Mouse (Mus musculus): ENCODE measurements around the gene Elmsan1.

Elmsan1 gene

DNA sequence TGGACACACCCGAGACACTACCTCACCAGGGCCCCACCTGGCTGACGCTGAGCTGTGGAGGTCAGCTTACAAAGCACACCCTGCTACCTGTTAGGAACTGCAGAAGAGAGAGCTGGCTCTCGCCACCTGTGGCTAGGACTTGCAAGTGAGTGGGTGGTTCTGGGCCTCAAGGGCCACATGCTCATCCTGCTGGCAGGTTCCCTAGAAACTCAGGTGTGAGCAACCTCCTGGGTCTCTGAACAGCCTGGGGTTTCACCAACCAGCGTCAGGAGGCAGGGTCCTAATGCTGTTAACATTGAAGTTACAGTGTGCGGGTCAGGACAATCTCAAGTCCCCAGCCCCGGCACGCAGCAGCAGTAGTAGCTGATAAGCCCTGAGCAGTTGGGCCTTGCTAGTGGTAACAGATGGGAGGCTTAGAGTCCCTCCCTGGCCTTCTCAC is 14.9 kb downstream of the Elmsan1 start:
- CTCF ChIA-PET: interaction anchor here in 3 of 4 experiments (0.6 to 1.9 kb wide), 8 partner anchors 10 to 386 kb away, joined by 3 to 5 read pairs (median 3); partner anchors contain the start of gene Elmsan1 (in 1 of the 3)
- POLR2A ChIA-PET: interaction anchor here (0.5 to 10.3 kb wide), 52 partner anchors 8 to 764 kb away, joined by 3 to 138 read pairs (median 6); partner anchors contain the start of genes Elmsan1 (in 2 of the 4), Aldh6a1 (in 1 of the 4), Dnal1 (in 1 of the 4) and Isca2 (in 1 of the 4)

DNA sequence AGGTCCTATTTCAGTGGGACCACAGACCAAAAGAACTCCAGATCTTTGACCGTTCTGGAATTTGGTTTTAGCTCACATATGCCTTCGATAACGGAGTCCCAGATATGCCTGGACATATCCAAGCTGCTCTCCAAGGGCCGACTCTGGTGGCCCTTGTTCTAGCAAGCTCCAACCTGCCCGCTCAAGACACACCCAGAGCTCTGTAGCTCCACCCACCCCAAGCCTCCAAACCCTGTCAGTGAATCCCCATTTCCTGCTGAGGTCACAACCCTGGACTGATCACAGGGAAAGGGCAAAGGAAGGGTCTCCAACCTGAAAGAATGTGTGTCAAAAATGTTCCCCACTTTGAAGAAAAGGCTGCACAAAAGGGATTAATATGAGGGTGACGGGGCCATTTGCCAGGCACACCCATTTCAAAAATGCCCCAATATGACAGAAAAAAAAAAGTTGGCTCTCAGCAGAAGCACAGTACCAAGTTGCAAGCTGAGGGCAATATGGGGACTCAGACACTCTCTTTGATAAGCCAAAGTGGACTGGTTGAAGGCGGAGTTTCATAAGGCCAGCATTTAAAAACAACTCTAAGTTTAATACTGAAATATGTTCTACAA is 15.4 kb downstream of the Elmsan1 start:
- ChIA-PET CTCF (interaction anchor here in 3 of 4 experiments (0.6 to 1.9 kb wide), 10 partner anchors 10 to 873 kb away, joined by 3 to 5 read pairs (median 3); partner anchors contain the start of gene Elmsan1 (in 2 of the 3)), POLR2A (interaction anchor here (0.5 to 10.3 kb wide), 63 partner anchors 7 to 765 kb away, joined by 3 to 138 read pairs (median 5); partner anchors contain the start of genes Elmsan1 (in 2 of the 4), Aldh6a1 (in 1 of the 4), Dnal1 (in 1 of the 4) and Isca2 (in 1 of the 4))

DNA sequence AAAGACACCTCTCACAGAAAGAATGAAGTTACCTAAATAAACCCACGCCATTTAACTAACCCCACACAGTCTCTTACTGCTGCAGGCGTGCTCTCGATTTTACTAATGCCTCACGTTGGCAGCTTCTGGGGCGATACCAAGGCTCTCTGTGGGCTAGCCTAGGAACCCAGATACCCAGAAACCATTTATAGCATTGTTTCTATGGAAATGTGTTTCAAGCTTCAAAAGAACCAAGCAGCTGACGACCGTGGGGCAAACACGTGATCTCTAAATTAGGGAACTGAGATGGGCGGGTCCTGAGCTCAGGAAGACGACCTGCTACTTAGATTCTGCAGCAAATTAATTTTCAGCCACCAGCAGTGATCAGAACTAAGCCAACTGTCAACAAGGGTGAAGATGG is 16.1 kb downstream of the Elmsan1 start:
- POLR2A ChIA-PET: interaction anchor here (0.6 to 10.3 kb wide), 55 partner anchors 8 to 411 kb away, joined by 3 to 138 read pairs (median 6); partner anchors contain the start of genes Elmsan1 (in 2 of the 4), Aldh6a1 (in 1 of the 4), Dnal1 (in 1 of the 4) and Lin52 (in 1 of the 4)
- CTCF ChIA-PET: interaction anchor here in 2 of 4 experiments (0.6 to 1.9 kb wide), 5 partner anchors 9 to 50 kb away, joined by 3 to 5 read pairs (median 3); partner anchors contain the start of gene Elmsan1 (in 1 of the 2)

DNA sequence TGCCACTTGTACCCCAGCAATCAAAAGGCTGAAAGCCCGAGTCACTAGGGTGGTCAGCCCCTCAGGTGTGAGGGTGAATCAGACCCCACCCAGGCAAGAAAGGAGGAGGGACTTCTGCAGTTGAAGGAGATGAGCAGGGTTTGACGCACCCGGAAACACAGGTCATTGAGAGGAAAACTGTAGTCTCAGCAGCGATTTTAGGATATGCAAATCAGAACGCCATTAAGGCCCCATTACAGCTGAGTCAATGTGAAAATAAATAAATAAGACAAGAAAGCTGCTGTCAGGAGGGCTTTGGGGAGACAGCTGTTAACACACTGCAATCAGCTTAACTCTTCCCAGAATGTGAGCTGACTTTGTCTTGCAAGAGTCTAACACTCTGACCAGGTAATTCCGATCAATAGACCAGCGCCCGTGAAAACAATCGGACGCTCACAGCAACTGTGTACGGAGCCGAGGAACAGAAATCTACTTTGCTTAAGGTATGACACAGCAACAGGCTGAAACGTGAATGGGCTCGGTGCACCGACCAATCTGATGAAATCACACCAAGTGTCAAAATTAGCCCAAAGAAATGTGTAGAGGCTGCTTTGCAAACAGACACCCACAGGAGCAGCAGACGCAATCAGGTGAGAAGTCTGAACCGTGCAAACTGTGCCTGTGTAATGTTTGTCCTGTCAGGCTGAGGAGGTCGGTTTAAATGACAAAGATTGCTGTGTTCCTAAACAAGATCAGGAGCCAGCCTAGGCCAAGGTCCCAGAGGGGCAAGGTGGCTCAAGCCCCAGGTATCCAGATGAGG is 16.8 kb downstream of the Elmsan1 start:
- ChIA-PET POLR2A (interaction anchor here (0.5 to 10.3 kb wide), 42 partner anchors 7 to 440 kb away, joined by 3 to 138 read pairs (median 6); partner anchors contain the start of genes Elmsan1 (in 2 of the 4), Dnal1 (in 1 of the 4) and Pnma1 (in 1 of the 4)), CTCF (interaction anchor here in 1 of 4 experiments (1.0 to 1.9 kb wide), 3 partner anchors 8 to 49 kb away, joined by 3 to 5 read pairs (median 3); partner anchors contain the start of gene Elmsan1)

DNA sequence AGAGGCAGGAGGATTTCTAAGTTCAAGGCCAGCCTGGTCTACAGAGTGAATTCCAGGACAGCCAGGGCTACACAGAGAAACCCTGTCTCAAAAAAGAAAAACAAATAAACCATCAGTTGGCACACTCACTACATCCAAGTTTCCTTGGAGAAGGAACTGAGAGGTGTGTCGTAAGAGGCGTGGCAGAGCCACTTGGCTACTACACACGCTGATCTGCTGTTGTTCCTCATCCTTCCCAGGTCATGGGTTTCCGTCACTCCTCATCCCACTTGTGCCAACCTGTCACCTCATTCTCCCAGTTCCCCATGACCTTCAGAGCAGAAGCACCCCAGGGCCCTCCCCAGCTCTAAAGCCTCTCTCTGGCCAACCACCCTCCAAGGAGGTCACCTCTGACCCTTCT is 17.5 kb downstream of the Elmsan1 start:
- ChIA-PET POLR2A (interaction anchor here (0.6 to 10.3 kb wide), 17 partner anchors 8 to 45 kb away, joined by 3 to 138 read pairs (median 21); partner anchors contain the start of gene Elmsan1 (in 1 of the 4)), CTCF (no interaction called here)

DNA sequence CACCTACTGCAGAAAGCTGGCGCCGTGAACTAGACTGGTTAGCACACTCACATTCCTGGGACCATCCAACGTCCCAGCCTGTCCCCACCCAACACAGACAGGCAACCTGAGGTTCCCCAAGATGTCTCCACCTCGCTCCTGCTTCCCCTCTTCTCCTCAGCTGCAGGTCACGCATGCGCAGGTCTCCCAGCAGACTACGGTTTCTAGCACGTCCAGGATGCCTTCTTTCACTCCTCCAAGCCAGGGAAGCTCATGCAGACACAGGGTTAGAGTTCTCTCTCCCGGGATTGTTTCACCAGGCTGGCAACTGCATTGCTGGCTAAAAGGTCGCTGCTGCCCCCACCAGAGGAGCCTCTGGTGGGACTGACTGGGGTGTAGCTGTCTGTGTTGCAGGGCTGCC is 19.8 kb downstream of the Elmsan1 start:
- ChIA-PET CTCF (interaction anchor here in 1 of 4 experiments (1.1 to 1.2 kb wide), 2 partner anchors 33 to 37 kb away, joined by 3 to 4 read pairs; no protein-coding TSS in a partner anchor), POLR2A (interaction anchor here in 3 of 4 experiments (0.6 to 10.3 kb wide), 19 partner anchors 8 to 47 kb away, joined by 3 to 117 read pairs (median 5); partner anchors contain the start of gene Elmsan1 (in 1 of the 3))

DNA sequence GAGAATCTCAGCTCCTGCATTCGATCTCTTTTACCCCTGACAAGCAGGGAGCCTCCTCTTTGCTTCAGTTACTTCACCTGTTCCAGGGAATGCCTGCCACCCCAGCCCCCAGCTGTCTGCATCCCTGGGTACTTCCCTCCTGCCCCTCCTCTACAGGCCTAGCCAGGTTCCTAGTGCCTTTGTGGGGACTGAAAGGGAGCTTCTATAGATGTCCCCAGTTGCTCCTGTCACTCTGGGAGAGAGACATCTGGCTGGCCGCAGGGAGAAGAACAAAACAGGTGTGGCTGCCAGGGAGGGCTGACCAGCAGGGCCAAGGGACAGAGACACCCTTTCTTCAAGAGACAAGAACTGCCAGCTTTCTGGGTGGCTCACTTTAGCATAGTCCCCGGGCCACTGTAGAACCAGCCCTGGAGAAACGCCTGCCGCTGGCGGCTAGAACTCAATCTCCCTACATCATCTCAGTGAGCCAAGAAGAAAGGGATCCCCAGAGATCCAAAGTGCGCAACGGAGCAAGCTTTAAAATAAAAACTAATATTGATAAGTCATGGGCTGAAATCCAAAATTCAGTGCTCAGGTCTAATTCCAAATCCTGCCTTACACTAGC is 20.5 kb downstream of the Elmsan1 start:
- ChIA-PET CTCF (no interaction called here), POLR2A (interaction anchor here in 3 of 4 experiments (0.6 to 10.3 kb wide), 17 partner anchors 7 to 68 kb away, joined by 3 to 117 read pairs (median 5); no protein-coding TSS in a partner anchor)

DNA sequence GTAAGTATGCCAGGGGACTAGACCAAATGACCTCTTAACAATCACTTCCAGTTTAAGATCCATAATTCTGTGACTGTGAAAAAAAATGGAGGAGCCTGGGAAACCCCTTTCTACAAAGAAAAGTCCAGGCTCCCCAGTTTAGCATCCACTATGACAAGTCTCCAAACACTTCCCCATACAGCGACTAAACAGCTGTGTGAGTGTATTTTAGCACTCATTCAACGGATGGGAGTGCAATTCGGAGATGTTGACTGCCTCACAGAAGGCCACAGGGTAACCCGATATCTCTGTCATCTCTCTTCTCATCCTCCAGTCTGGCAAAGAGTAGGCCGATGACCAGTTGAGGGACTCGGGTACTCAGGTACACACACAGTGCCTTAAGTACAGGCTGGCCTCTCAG is 23.5 kb downstream of the Elmsan1 start:
- ChIA-PET CTCF (no interaction called here), POLR2A (interaction anchor here in 3 of 4 experiments (0.6 to 12.1 kb wide), 10 partner anchors 7 to 39 kb away, joined by 4 to 200 read pairs (median 79); no protein-coding TSS in a partner anchor)

DNA sequence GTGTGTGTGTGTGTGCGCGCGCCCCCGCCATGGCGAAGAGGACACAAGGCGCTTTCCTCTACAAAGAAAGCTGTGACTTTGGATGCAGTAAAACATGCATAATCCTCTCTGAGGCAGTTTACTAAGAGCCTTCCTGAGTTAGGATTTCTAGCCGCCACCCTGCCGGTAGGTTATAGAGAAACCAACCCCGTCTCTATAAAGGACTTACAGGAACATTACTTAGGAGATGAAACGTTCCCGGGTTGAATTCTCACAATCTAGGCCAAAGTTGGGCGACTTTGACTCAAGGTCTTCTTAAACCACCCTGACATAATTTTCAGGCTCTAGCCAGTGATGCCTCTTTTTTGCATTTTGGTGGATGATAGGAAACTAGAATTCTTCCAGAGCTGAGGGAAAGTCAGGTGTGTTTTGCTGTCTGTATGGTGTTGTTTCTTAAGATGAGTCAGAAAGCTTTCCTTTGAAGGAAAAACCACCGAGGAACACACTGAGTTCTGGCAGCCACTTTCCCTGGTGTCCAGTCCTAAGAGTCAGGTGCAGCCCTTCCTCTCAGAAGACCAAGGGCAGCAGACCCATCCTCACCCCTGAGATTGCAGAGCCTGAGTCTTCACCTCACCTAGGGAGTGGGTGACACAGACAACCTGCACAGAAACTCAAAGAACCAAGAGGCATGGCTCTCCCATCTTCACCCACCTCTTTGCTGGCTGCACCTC is 24.1 kb downstream of the Elmsan1 start:
- ChIA-PET POLR2A (interaction anchor here (0.6 to 12.1 kb wide), 40 partner anchors 8 to 833 kb away, joined by 3 to 200 read pairs (median 6); partner anchors contain the start of genes Elmsan1 (in 3 of the 4), Pnma1 (in 2 of the 4), Isca2 (in 1 of the 4) and Lin52 (in 1 of the 4)), CTCF (interaction anchor here in 3 of 4 experiments (0.6 to 1.1 kb wide), 9 partner anchors 8 to 401 kb away, joined by 3 to 5 read pairs (median 4); partner anchors contain the start of gene Pnma1 (in 1 of the 3))

DNA sequence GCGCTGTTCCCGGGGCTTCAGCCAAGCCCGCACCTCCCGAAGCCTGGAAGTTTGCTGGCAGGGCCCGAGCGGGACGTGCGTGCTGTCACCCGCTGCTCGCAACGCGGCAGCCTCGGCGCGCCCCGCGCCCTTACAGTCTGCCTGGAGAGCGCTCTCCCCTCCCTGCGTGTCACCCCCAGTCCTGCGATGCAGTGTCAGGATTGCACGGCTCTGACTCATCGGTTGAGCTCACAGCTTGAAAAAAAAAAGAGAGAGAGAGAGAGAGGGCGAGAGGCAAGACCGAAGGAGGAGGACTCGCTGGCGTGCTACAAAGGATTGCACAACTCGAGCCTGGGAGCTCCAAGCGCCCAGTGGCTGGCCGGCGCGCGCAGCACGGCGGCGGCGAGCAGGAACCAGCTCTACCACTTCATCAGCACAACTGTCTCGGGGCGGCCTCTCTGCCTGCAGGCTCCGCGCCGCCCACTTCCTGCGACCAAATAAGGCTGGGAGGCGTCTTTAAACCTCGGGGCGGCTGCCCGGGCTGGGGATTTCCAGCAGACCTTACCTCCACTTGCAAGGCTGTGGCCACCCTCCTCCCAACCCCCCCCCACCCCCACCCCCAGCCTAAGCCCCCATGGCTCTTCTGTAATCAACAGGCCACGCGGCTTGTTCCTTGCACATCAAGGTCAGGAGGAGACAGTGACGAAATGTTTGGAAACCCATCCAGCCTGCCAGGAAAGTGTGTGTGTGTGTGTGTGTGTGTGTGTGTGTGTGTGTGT is 24.9 kb downstream of the Elmsan1 start:
- ChIA-PET CTCF (interaction anchor here (0.6 to 1.1 kb wide), 13 partner anchors 9 to 499 kb away, joined by 3 to 8 read pairs (median 3); partner anchors contain the start of gene Pnma1 (in 1 of the 4)), POLR2A (interaction anchor here (0.6 to 12.1 kb wide), 50 partner anchors 8 to 833 kb away, joined by 3 to 200 read pairs (median 4); partner anchors contain the start of genes Elmsan1 (in 3 of the 4), Pnma1 (in 2 of the 4), Riox1 (in 2 of the 4) and Isca2 (in 1 of the 4))

DNA sequence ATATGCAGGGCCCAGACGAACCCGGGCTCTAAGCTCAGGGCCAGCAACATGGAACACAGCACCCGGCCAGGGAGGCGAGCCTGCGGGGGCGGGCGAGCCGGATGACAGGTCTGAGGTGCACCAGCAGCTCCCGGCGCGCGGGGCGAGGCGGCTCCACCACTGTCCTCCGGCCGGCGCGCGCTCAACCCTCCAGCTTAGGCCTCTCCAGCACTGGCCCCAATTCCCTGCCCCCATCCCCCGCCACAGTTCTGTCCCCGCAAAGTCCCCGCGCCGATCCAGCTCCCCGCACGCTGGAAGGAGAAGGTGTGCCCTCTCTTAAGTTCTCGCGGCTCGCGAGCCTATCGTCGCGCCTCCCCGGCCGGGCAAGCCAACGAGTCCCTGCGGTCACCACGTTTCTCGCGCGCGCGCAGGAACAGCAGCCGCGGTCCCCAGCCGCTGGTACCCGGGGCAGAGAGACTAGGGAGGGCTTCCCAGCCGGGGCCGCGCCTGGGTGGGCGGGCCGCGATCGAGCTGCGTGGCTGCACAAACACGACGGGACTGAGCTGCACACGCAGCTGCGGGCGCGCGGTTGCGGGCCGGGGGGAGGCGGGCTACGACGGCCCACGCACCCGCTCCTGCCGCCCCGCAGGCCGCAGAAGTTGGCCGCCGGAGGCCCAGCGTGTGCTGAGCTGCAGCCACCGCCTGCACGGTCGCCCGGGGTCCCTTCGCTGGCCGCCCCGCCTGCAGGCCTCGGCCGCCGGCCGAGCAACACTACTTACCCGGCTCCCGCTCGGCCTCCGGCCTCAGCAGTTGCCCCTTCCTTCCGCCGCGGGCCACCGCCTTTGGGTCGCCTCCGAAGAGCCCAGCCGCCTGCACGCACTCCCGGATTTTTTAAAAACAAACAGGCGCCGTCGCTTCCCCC is 25.7 kb downstream of the Elmsan1 start:
- ChIA-PET CTCF (interaction anchor here (0.6 to 1.1 kb wide), 7 partner anchors 10 to 466 kb away, joined by 3 to 8 read pairs (median 4); no protein-coding TSS in a partner anchor), POLR2A (interaction anchor here (0.6 to 12.1 kb wide), 54 partner anchors 9 to 580 kb away, joined by 3 to 200 read pairs (median 4); partner anchors contain the start of genes Elmsan1 (in 3 of the 4), Pnma1 (in 2 of the 4), Isca2 (in 1 of the 4) and Npc2 (in 1 of the 4))

DNA sequence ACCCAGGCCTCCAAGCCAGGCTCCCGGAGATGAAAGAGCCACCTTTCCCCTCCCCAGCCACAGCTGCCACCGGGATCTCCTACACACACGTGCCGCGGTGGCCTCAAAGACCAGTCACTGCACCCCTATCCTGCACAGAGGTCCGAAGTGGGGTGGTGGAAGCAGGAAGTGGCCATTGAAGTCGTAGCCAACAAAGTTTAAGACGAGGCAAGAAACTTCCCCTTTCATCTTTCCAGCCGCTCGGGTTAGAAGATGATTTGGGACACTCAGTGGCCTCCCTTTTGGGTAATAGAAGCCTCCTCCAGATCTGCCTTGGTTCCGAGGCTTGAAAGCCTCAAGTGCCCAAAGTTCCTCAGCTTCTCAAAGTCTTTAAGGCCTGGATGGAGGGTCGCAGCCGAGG is 26.4 kb downstream of the Elmsan1 start:
- POLR2A ChIA-PET: interaction anchor here (0.7 to 12.1 kb wide), 33 partner anchors 8 to 560 kb away, joined by 3 to 200 read pairs (median 7); partner anchors contain the start of genes Elmsan1 (in 3 of the 4) and Pnma1 (in 1 of the 4)
- CTCF ChIA-PET: no interaction called here

DNA sequence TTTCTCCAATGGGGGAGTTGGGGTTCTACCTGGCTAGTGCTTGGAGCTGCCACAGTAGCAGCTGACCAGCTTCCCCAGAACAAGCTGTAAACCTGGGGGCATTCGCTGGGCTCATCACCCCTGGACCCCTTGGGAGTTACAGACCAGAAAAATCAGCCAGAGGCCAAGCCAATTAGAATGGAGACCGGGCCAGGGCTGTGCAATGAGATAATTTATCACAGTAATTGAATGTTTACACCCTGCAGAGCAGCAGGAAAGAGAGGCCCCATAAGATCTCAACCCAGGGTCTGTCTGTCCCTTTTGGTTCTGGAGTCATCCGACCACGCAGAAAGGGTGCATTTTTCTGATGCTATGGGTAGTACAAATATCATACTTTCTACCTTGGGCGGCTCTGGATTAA is 26.9 kb downstream of the Elmsan1 start:
- CTCF ChIA-PET: no interaction called here
- POLR2A ChIA-PET: interaction anchor here in 3 of 4 experiments (0.6 to 12.1 kb wide), 21 partner anchors 8 to 422 kb away, joined by 3 to 200 read pairs (median 17); partner anchors contain the start of genes Elmsan1 (in 2 of the 3) and Pnma1 (in 1 of the 3)

DNA sequence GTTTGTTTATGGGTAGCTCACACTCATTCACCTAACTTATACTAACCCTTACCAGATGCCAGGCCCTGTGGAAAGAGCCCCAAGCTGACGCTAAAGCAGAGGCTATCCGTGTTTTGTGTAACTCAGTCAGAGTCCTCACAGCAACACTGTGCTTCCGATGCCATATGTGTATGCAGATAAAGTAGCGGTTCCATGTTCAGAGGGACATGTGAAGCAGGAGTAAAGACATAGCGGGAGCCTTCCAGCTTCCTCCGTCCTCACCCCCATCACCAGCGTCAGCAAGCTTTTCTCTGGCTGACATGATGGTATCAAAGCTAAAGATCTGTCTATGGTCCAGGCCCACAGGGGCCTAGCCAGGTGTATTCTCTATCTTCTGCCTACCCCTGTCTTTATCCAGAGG is 27.5 kb downstream of the Elmsan1 start:
- POLR2A ChIA-PET: interaction anchor here in 3 of 4 experiments (0.6 to 12.1 kb wide), 27 partner anchors 9 to 423 kb away, joined by 3 to 200 read pairs (median 6); partner anchors contain the start of genes Aldh6a1 (in 1 of the 3), Elmsan1 (in 1 of the 3), Lin52 (in 1 of the 3) and Pnma1 (in 1 of the 3)
- CTCF ChIA-PET: interaction anchor here in 2 of 4 experiments (0.7 to 0.8 kb wide), 3 partner anchors 9 to 163 kb away, joined by 3 read pairs; partner anchors contain the start of gene Acot6 (in 1 of the 2)
